Mouse (Mus musculus) heart, postnatal 0 days (tissue): ENCODE results near the gene Larp1.

Experiments used
- CTCF ChIP-seq: IDR thresholded peaks from 2 replicates; pipeline ENCODE4 v1.5.1; 2016; ENCODE audit warnings: antibody characterized with exemption, control low read depth, low read depth
- EP300 ChIP-seq: IDR thresholded peaks from 2 replicates; pipeline ENCODE4 v1.6.1; 2016; ENCODE audit warnings: antibody characterized with exemption, low read depth

DNA sequence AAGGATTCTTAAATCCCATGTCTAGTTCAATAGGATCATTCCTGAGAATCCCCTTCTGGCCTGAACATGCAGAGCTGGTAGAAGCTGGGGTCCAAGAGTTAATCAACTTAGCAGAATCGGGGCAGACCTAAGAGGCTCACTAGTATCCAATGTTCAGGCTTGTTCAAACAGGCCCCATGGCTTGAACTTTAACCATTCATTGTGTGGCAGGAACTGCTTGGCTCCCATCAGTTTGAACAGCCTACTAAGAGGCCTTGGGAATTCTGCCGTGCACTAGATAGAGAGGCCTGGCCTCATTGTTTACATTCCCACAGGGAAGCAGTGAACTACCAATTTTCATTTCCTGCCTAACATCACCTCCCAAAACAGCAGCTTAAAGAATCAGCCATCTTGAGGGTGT lies 12.8 kb downstream of the Larp1 start:
- TF ChIP-seq CTCF = no peak
- TF ChIP-seq EP300 = no peak
